Mouse (Mus musculus) brain, embryonic 14.5 days (tissue): ENCODE measurements at regions not wholly inside any gene's neighbourhood (a gene's known extent, or its start where the extent isn't known, plus 50 kb on each side); places are given as distances from the start of the nearest gene placed in this dataset.

Experiments used
- DNase-seq: peaks from one replicate; pipeline ENCODE4 v3.0.0-alpha.2; 2011; ENCODE audit warnings: low read depth
- CTCF ChIP-seq: fragments of 200-500 bp; IDR thresholded peaks from 2 replicates; pipeline ENCODE4 v1.5.1; 2012; ENCODE audit warnings: inconsistent platforms, mild to moderate bottlenecking, moderate library complexity, borderline replicate concordance; ENCODE audit not compliant: insufficient read depth, insufficient read length; ENCODE audit errors: extremely low read depth
- POLR2A ChIP-seq: fragments of 200-500 bp; IDR thresholded peaks from 2 replicates; pipeline ENCODE4 v1.6.1; 2012; ENCODE audit warnings: mild to moderate bottlenecking, inconsistent platforms, borderline replicate concordance; ENCODE audit not compliant: poor library complexity, insufficient read depth, insufficient read length, severe bottlenecking; ENCODE audit errors: extremely low read depth

DNA sequence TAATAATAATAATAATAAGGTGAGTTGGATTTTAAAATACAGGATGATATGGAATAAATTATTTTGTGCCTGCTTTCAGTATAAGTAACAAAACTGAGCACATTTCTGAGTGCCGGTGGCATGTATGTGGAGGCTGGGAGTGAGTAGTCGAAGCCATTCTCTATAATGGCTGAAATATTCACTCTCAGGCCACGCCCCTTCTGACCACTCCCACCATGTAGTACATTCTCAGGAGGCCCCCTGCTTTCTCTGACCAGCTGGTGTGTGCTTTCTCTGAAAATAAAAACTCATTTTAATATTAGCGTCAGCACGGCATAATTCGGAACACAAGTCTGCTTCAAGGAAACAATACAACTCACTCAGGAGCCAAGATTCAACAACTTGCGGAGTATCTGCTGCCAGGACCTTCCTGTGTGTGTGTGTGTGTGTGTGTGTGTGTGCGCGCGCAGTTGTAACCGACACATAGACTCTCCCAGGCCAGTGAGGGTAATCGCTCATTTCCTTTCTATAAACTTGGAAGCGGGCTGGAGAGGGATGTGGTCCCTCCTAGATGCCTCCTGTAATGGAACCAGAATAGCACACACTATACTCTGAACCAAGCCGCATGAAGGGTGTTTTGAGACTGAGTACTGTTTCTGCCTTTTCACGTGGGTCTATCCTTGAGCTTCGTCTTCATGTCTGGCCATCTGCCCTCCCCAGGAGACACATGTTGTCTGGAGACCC lies 67.9 kb upstream of the Sesn3 start:
- no peak for DNase-seq
- TF ChIP-seq POLR2A (no peak), CTCF (no peak)

- TF ChIP-seq CTCF (no peak), POLR2A (no peak)
- DNase-seq = no peak
These were observed 67.3 kb upstream of the Sesn3 start for GRCm38 (mm10) chr9:14207561-14207936.

DNA sequence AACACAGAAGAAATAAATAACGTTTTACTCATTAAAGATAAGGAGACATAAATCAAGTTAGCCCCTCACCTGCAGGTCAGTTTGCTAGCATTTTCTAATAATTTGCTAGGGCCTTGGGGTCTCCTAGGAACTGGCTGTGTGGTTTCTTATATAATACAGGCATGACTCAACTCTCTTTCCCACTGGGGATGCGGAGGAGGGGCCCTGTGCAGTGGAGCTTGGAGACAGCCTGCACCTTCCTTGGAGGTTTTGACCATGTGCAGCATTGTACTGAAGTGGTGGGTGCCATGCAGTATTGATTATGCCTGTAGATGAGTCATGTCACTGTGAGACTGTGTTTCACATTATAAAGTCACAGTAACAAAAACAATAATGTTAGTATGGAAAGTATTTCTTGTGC lies 61.6 kb upstream of the Sesn3 start:
- TF ChIP-seq CTCF (no peak), POLR2A (no peak)
- DNase-seq = no peak

- TF ChIP-seq CTCF (no peak), POLR2A (no peak)
- DNase-seq = peak; percentile 23
These were observed 59.6 kb upstream of the Sesn3 start for GRCm38 (mm10) chr9:14215171-14215782.

- no peak for DNase-seq
- no peak for TF ChIP-seq POLR2A
These were observed 58.9 kb upstream of the Sesn3 start for GRCm38 (mm10) chr9:14215961-14216360.

DNA sequence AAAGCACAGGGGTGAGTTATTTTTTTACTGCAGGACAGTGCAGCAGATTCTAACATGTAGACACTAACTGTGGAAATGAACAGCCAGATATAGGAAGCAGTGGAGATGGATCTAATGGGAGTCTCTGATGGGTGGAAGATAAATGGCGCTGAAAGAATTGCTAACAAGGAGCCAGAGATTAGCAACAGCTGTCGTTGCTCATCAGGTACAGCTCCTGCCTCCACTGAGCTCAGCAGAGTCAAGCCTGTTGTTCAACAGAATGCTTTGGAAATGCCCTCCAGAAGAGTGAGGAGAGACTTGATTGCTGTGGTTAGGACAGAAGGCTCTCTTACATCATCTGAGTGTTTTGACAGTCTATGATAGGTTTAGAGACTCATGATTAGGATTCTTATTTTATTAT lies 51.9 kb upstream of the Sesn3 start:
- no peak for TF ChIP-seq POLR2A
- TF ChIP-seq CTCF = no peak
- DNase-seq = no peak
